Mouse (Mus musculus): Measurements from ENCODE around the gene Phyhd1.

DNA sequence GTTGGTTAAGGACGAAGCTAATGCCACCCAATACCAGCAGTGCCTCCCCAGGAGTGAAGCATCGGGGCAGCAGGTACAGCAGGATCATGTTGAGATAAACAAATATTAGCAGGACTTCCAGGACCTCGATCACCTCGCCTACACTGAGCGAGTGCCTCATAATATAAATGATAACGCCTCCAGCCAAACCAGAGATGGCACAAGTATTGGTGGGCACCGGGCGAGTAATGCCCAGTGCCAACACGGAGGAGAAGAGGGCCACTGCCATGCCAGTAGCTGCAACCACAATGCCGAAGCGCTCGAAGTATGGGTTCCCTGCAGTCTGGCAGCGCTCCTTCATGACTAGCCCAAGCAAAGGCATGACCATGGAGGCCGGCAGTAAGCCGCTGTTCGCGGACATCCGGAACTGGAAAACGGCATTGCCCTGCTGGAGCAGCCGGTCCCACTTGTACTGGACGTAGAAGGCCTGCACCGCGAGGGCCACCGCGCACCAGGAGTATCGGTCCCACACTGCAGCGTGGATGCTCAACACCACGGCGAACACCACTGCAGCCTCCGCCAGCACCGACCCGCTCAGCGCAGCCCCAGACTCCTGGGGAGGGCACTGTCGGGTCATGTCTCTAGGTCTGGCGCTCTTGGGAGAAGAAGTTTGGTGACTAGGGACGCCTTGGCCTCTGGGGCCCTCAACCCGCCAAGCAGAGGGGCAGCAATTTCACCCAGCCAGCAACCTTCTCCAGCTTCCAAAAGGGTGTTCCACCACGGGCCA, 19.6 kb downstream of the Phyhd1 start:
- TF ChIP-seq CTCF (IDR thresholded peaks at IDR 0.05; ENCODE audit: low read depth) (0 out of 2 replicates have a peak, but pooled peaks have one; percentile 3), EP300 (IDR thresholded peaks at IDR 0.05; ENCODE audit: low read depth) (no peak)

Measured in liver, embryonic 14.5 days (tissue).